Mouse (Mus musculus) myocyte (in vitro differentiated cells): Measurements from ENCODE around the gene Cul1. TPM values are rescaled to one million over a fixed set of nuclear protein-coding genes. Genes with fewer than 3 reads are reported as not detected.
"Not testable (repeated sequence)": the region's sequence is repeated elsewhere in the genome, so short reads cannot be mapped to it uniquely, and the experiment has no call there.

Experiments used
- H3K27me3 ChIP-seq: one replicate; pipeline ENCODE4 v1.6.1; 2011; ENCODE audit not compliant: control insufficient read depth, insufficient read depth, insufficient read length
- H3K36me3 ChIP-seq: one replicate; pipeline ENCODE4 v1.6.1; 2011; ENCODE audit not compliant: control insufficient read depth, insufficient read depth
- H3K4me2 ChIP-seq: one replicate; pipeline ENCODE4 v1.6.1; 2011; ENCODE audit warnings: low read depth, control low read depth
- H3K4me3 ChIP-seq: one replicate; pipeline ENCODE4 v1.5.1; 2011; ENCODE audit warnings: mild to moderate bottlenecking, control low read depth, moderate library complexity
- H3K79me2 ChIP-seq: one replicate; pipeline ENCODE4 v1.6.1; 2011; ENCODE audit not compliant: control insufficient read depth, insufficient read depth
- H3ac ChIP-seq: one replicate; pipeline ENCODE4 v1.6.1; 2011; ENCODE audit not compliant: control insufficient read depth, insufficient read length
- CEBPB ChIP-seq: IDR thresholded peaks from 2 replicates; pipeline ENCODE4 v1.6.1; 2011; ENCODE audit warnings: mild to moderate bottlenecking, moderate library complexity; ENCODE audit not compliant: poor library complexity, insufficient read depth, severe bottlenecking
- E2F4 ChIP-seq: IDR thresholded peaks from one replicate; pipeline ENCODE4 v1.6.1; 2011; ENCODE audit warnings: mild to moderate bottlenecking, control low read depth, moderate library complexity; ENCODE audit not compliant: insufficient read depth
- MAX ChIP-seq: IDR thresholded peaks from one replicate; pipeline ENCODE4 v1.6.1; 2011; ENCODE audit warnings: low read depth, mild to moderate bottlenecking, control low read depth
- MYOD1 ChIP-seq, 3 experiments: IDR thresholded peaks; one replicate each; pipeline ENCODE4 v1.6.1; 2011; ENCODE audit warnings: control low read depth in 2 of 3, low read depth in 2 of 3, mild to moderate bottlenecking in 2 of 3, moderate library complexity in 1 of 3; ENCODE audit not compliant: insufficient read length in 2 of 3, control insufficient read depth in 1 of 3
- MYOG ChIP-seq, 3 experiments: IDR thresholded peaks; one replicate each; pipeline ENCODE4 v1.6.1; 2011; ENCODE audit warnings: control low read depth in 2 of 3, low read depth in 2 of 3, mild to moderate bottlenecking in 2 of 3; ENCODE audit not compliant: insufficient read length in 2 of 3, control insufficient read depth in 1 of 3, insufficient read depth in 1 of 3
- POLR2A ChIP-seq: IDR thresholded peaks from one replicate; pipeline ENCODE4 v1.6.1; 2011; ENCODE audit warnings: low read depth, mild to moderate bottlenecking, control low read depth, moderate library complexity; ENCODE audit not compliant: insufficient read length
- POLR2AphosphoS2 ChIP-seq: IDR thresholded peaks from one replicate; pipeline ENCODE4 v1.6.1; 2011; ENCODE audit warnings: low read depth, control low read depth; ENCODE audit not compliant: insufficient read length
- REST ChIP-seq: IDR thresholded peaks from one replicate; pipeline ENCODE4 v1.6.1; 2011; ENCODE audit warnings: mild to moderate bottlenecking, control low read depth, moderate library complexity; ENCODE audit not compliant: insufficient read depth, insufficient read length
- SRF ChIP-seq: IDR thresholded peaks from one replicate; pipeline ENCODE4 v1.6.1; 2011; ENCODE audit warnings: low read depth; ENCODE audit not compliant: control insufficient read depth, insufficient read length
- TCF12 ChIP-seq: IDR thresholded peaks from one replicate; pipeline ENCODE4 v1.6.1; 2011; ENCODE audit warnings: mild to moderate bottlenecking, control low read depth; ENCODE audit not compliant: poor library complexity, insufficient read depth, severe bottlenecking
- TCF3 ChIP-seq: IDR thresholded peaks from one replicate; pipeline ENCODE4 v1.6.1; 2011; ENCODE audit warnings: low read depth, control low read depth; ENCODE audit not compliant: insufficient read length
- USF1 ChIP-seq: IDR thresholded peaks from one replicate; pipeline ENCODE4 v1.6.1; 2011; ENCODE audit warnings: low read depth, mild to moderate bottlenecking, control low read depth, moderate library complexity
- polyA plus RNA-seq: library from polyadenylated mRNA; unstranded; fragments of >200 nt; fragmentation: generic; extraction: Trizol; gene quantifications from one replicate; pipeline ENCODE4 v1.2.1, GENCODE M21; 2012; ENCODE audit warnings: missing spikeins

Cul1 gene
- polyA plus RNA-seq, 1 experiment, result 29.5 TPM

- Histone ChIP-seq H3K27me3 (no peaks in the 10 kb centered on the region), H3K4me3 (no peak overlapping the region), H3ac (no peak overlapping the region), H3K4me2 (no peak overlapping the region), H3K79me2 (no peaks in the 10 kb centered on the region), H3K36me3 (no peaks in the 10 kb centered on the region)
- TF ChIP-seq SRF, result no peak
- no peak for TF ChIP-seq REST
- no peak for TF ChIP-seq E2F4
- no peak for TF ChIP-seq MYOD1 (IDR thresholded peaks at IDR 0.05; ENCODE audit: control insufficient read depth in 1 of 3, insufficient read length in 2 of 3, low read depth in 2 of 3)
- no peak for TF ChIP-seq USF1
Observed at GRCm38 (mm10) chr6:47420156-47420555, 33.0 kb upstream of the Cul1 start.

DNA sequence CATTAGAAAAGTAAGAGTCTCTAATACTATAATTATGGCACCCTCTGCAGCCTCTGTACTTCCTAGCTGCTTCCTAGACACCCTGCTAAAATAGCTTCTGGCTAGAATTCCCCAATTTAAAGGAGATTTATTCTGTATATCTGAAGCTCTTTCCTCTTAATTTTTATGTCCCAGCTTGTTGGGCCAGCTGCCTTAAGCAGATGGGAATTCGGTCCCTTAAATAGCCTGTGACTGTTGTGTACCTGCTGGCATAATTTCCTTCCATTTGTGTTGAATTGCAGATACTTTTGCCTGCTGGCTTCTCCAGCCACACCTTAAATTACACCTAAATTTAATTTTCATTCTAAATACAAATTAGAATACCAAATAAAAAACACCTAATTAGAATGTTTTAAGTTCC lies 32.0 kb upstream of the Cul1 start:
- H3K4me2 ChIP-seq, result no peak overlapping the region
- H3ac ChIP-seq, result no peak overlapping the region
- H3K79me2 ChIP-seq, result no peaks in the 10 kb centered on the region
- TF ChIP-seq POLR2AphosphoS2 (no peak), SRF (no peak), E2F4 (no peak), MYOG (IDR thresholded peaks at IDR 0.05; ENCODE audit: control insufficient read depth in 1 of 3, insufficient read depth in 1 of 3, insufficient read length in 2 of 3, low read depth in 2 of 3) (no peak), MYOD1 (IDR thresholded peaks at IDR 0.05; ENCODE audit: control insufficient read depth in 1 of 3, insufficient read length in 2 of 3, low read depth in 2 of 3) (no peak), CEBPB (no peak)
- H3K36me3 ChIP-seq, result no peaks in the 10 kb centered on the region
- no peaks in the 10 kb centered on the region for H3K27me3 ChIP-seq
- no peak overlapping the region for H3K4me3 ChIP-seq

GRCm38 (mm10) chr6:47426136-47426535 lies 27.1 kb upstream of the Cul1 start:
- Histone ChIP-seq H3K4me2 (no peak overlapping the region), H3K27me3 (no peaks in the 10 kb centered on the region), H3K4me3 (no peak overlapping the region), H3ac (no peak overlapping the region), H3K36me3 (no peaks in the 10 kb centered on the region), H3K79me2 (no peaks in the 10 kb centered on the region)
- TF ChIP-seq REST (no peak), MAX (no peak), CEBPB (no peak), SRF (no peak), MYOD1 (IDR thresholded peaks at IDR 0.05; ENCODE audit: control insufficient read depth in 1 of 3, insufficient read length in 2 of 3, low read depth in 2 of 3) (no peak), POLR2A (no peak), E2F4 (no peak), POLR2AphosphoS2 (no peak), TCF3 (no peak), TCF12 (no peak), MYOG (IDR thresholded peaks at IDR 0.05; ENCODE audit: control insufficient read depth in 1 of 3, insufficient read depth in 1 of 3, insufficient read length in 2 of 3, low read depth in 2 of 3) (no peak), USF1 (no peak)

DNA sequence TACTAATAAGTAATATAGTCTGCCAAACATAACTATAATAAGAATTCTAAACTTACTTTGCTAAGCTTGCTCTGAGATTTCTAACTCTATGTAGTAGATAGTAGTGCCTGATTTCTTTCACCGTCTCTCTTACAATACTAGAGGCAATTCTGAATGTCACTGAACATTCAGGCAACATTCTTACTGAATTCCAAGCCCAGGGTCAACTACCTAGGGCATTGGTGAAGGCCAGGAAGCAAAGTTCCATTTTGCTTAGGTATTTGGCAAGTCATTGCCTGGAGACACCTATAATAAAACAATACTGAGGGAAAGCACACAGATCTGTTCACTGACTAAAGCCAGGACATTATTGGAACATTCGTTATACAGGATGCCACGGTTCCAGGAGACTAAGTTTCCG lies 26.6 kb upstream of the Cul1 start:
- not testable (repeated sequence) for H3K4me3 ChIP-seq, H3ac ChIP-seq, H3K36me3 ChIP-seq, H3K4me2 ChIP-seq, H3K27me3 ChIP-seq, H3K79me2 ChIP-seq

- H3K27me3 ChIP-seq, H3K4me2 ChIP-seq, H3K4me3 ChIP-seq, H3K36me3 ChIP-seq, H3ac ChIP-seq, H3K79me2 ChIP-seq: not testable (repeated sequence)
Observed at GRCm38 (mm10) chr6:47432795-47433194, 20.4 kb upstream of the Cul1 start.

- H3K4me3 ChIP-seq, result no peak overlapping the region
- H3K4me2 ChIP-seq, result no peak overlapping the region
- H3K36me3 ChIP-seq, result no peaks in the 10 kb centered on the region
- H3K27me3 ChIP-seq, result no peaks in the 10 kb centered on the region
- no peaks in the 10 kb centered on the region for H3K79me2 ChIP-seq
- H3ac ChIP-seq, result no peak overlapping the region
- no peak for TF ChIP-seq MYOG (IDR thresholded peaks at IDR 0.05; ENCODE audit: control insufficient read depth in 1 of 3, insufficient read depth in 1 of 3, insufficient read length in 2 of 3, low read depth in 2 of 3)
- TF ChIP-seq MAX, result no peak
- no peak for TF ChIP-seq SRF
- TF ChIP-seq POLR2A, result no peak
- TF ChIP-seq REST, result no peak
- no peak for TF ChIP-seq E2F4
- TF ChIP-seq TCF3, result no peak
- TF ChIP-seq TCF12, result no peak
- no peak for TF ChIP-seq USF1
- TF ChIP-seq MYOD1 (IDR thresholded peaks at IDR 0.05; ENCODE audit: control insufficient read depth in 1 of 3, insufficient read length in 2 of 3, low read depth in 2 of 3), result no peak
- TF ChIP-seq POLR2AphosphoS2, result no peak
- TF ChIP-seq CEBPB, result no peak
Observed at GRCm38 (mm10) chr6:47440080-47440479, 13.1 kb upstream of the Cul1 start.
